Mouse (Mus musculus) liver, adult 2 months (tissue): ENCODE data around the gene Rgs10.

ENCODE experiments used
- CTCF ChIP-seq: fragments of 200-500 bp; IDR thresholded peaks from 2 replicates; pipeline ENCODE4 v1.5.1; 2011; ENCODE audit warnings: low read depth, low read length, control low read depth
- POLR2A ChIP-seq: fragments of 200-500 bp; IDR thresholded peaks from 2 replicates; pipeline ENCODE4 v1.6.1; 2011; ENCODE audit warnings: low read length, control low read depth; ENCODE audit not compliant: insufficient read depth; ENCODE audit errors: extremely low read depth

- TF ChIP-seq CTCF: no peak
- no peak for TF ChIP-seq POLR2A
Measured at GRCm38 (mm10) chr7:128419690-128420089, 1.1 kb upstream of the Rgs10 start.
